Mouse (Mus musculus) embryonic fibroblast, embryonic 13.5 days (primary cell): ENCODE measurements at regions not wholly inside any gene's neighbourhood (a gene's known extent, or its start where the extent isn't known, plus 50 kb on each side); places are given as distances from the start of the nearest gene placed in this dataset.

Source experiments
- CTCF ChIP-seq: IDR thresholded peaks from 2 replicates; pipeline ENCODE4 v1.5.1; 2011; ENCODE audit warnings: mild to moderate bottlenecking, control low read depth, low read length, moderate library complexity, borderline replicate concordance; ENCODE audit not compliant: insufficient read depth
- POLR2A ChIP-seq: IDR thresholded peaks from 2 replicates; pipeline ENCODE4 v1.6.1; 2011; ENCODE audit warnings: low read depth, mild to moderate bottlenecking, control low read depth, low read length, moderate library complexity

- TF ChIP-seq POLR2A = no peak
- no peak for TF ChIP-seq CTCF
Measured at GRCm38 (mm10) chr1:105906427-105906798, 83.8 kb upstream of the Zcchc2 start.
